Comparison of ENCODE assay signal across 9 mouse cellular contexts in the genomic region with DNA sequence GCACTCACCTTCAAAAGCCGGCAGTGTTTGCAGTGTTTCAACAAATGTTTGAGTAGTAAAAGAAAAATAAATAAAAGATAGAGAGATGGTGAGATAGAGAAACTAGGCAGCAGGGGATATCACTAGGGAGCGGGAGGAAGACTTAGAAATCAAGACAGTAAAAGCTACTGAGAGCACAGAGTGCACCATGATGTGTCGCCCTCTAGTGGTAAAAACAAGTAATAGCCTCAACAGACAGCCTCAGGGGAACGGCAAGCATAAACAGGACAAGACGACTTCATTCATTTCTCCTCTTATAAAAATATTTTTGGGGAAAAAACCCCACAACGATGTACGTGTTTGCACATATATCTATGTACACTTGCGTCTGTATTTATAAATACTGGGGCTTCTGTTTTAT.
A peak's percentile ranks its signal among the peaks of the same experiment; 100 is the strongest.
DNase-seq lines count a peak whose midpoint lies in the region; ATAC-seq and TF ChIP-seq lines count a peak whose summit lies in the region.
"Had no signal": no experiment of that assay in that cellular context is flagged by ENCODE, and none has a peak within 500 bp of the region (broad histone marks: within the 10 kb centered on the region; RNA-seq: fewer than 3 reads in every experiment).

No protein-coding gene starts in this region.

- no peak for TF ChIP-seq POLR2A in spleen, adult 2 months (IDR thresholded peaks at IDR 0.05; ENCODE audit: low read depth, low read length)

- no peaks in the 10 kb centered on the region for H3K4me1 ChIP-seq in forebrain, embryonic 14.5 days (ENCODE audit: control insufficient read depth, insufficient read depth, low read length)
- no peaks in the 10 kb centered on the region for H3K4me1 ChIP-seq in forebrain, embryonic 11.5 days (replicated peaks; ENCODE audit: control insufficient read depth, insufficient read depth, low read length)
- no peaks in the 10 kb centered on the region for H3K4me1 ChIP-seq in spleen, adult 2 months (ENCODE audit: control insufficient read depth, insufficient read depth, insufficient read length)
- H3K4me1 ChIP-seq in stomach, embryonic 14.5 days (ENCODE audit: control insufficient read depth, insufficient read depth, low read length) = no peaks in the 10 kb centered on the region

- no peaks in the 10 kb centered on the region for H3K9me3 ChIP-seq in forebrain, embryonic 14.5 days (replicated peaks; ENCODE audit: control insufficient read depth, low read length)
- H3K9me3 ChIP-seq in forebrain, embryonic 11.5 days (ENCODE audit: control insufficient read depth, low read length) = no peaks in the 10 kb centered on the region
- no peaks in the 10 kb centered on the region for H3K9me3 ChIP-seq in stomach, embryonic 14.5 days (ENCODE audit: control insufficient read depth, low read depth, low read length)

- H3K36me3 ChIP-seq in forebrain, embryonic 14.5 days (ENCODE audit: control insufficient read depth, insufficient read depth, low read length) = no peaks in the 10 kb centered on the region
- H3K36me3 ChIP-seq in forebrain, embryonic 11.5 days (ENCODE audit: control insufficient read depth, insufficient read depth, low read length) = no peaks in the 10 kb centered on the region; the same call in 1 of the 2 replicates
- H3K36me3 ChIP-seq in spleen, adult 2 months (ENCODE audit: control insufficient read depth, insufficient read depth, low read length) = no peaks in the 10 kb centered on the region
- no peaks in the 10 kb centered on the region for H3K36me3 ChIP-seq in stomach, embryonic 14.5 days (ENCODE audit: control insufficient read depth, insufficient read depth, low read length)

- no peaks in the 10 kb centered on the region for H3K27me3 ChIP-seq in forebrain, embryonic 14.5 days (replicated peaks; ENCODE audit: control insufficient read depth, insufficient read depth, low read length)
- no peaks in the 10 kb centered on the region for H3K27me3 ChIP-seq in forebrain, embryonic 11.5 days (ENCODE audit: control insufficient read depth, insufficient read depth, low read length)
- peaks cover 2% of the 10 kb centered on the region; the same call in 1 of the 2 replicates for H3K27me3 ChIP-seq in spleen, adult 2 months (ENCODE audit: control insufficient read depth, insufficient read depth, low read length)
- H3K27me3 ChIP-seq in stomach, embryonic 14.5 days (ENCODE audit: control insufficient read depth, insufficient read depth, low read length) = no peaks in the 10 kb centered on the region

- no peak overlapping the region for H3K4me3 ChIP-seq in forebrain, embryonic 14.5 days (ENCODE audit: low read depth, low read length)
- H3K4me3 ChIP-seq in forebrain, embryonic 11.5 days (ENCODE audit: low read depth, low read length) = no peak overlapping the region
- no peak overlapping the region for H3K4me3 ChIP-seq in spleen, adult 2 months (ENCODE audit: extremely low read depth, insufficient read depth, insufficient read length)
- no peak overlapping the region for H3K4me3 ChIP-seq in stomach, embryonic 14.5 days (ENCODE audit: low read depth, low read length)
- H3K4me3 ChIP-seq: megakaryocyte, embryonic 14.5 days had no signal

- H3K9ac ChIP-seq in forebrain, embryonic 14.5 days (ENCODE audit: low read length) = no peak overlapping the region
- no peak overlapping the region for H3K9ac ChIP-seq in forebrain, embryonic 11.5 days (ENCODE audit: low read length)
- H3K9ac ChIP-seq in stomach, embryonic 14.5 days (replicated peaks; ENCODE audit: low read depth, low read length) = no peak overlapping the region

- TF ChIP-seq CTCF in spleen, adult 2 months (IDR thresholded peaks at IDR 0.05; ENCODE audit: extremely low read depth, insufficient read depth, insufficient read length, insufficient replicate concordance) = peak; percentile 22; the same call in 1 of the 2 replicates

- peak; percentile 71 for DNase-seq in forebrain, embryonic 14.5 days (ENCODE audit: low spot score)
- DNase-seq in forebrain, embryonic 11.5 days (ENCODE audit: low spot score) = no peak
- no peak for DNase-seq in spleen, adult 2 months (ENCODE audit: low read depth in 1 of 2, low spot score in 2 of 2)
- no peak for DNase-seq in spleen, adult 12 weeks (ENCODE audit: low spot score)
- peak; percentile 12 for DNase-seq in hindlimb bud, embryonic 11.5 days (ENCODE audit: extremely low spot score, low read depth, low spot score)
- DNase-seq in urinary bladder, postnatal 14 days (ENCODE audit: low spot score) = no peak
- DNase-seq in gastrocnemius, postnatal 4 days (ENCODE audit: low spot score in 2 of 2) = no peak

- no peak overlapping the region for H3K27ac ChIP-seq in forebrain, embryonic 14.5 days (ENCODE audit: low read depth, low read length)
- no peak overlapping the region for H3K27ac ChIP-seq in forebrain, embryonic 11.5 days (ENCODE audit: low read depth, low read length)
- no peak overlapping the region for H3K27ac ChIP-seq in spleen, adult 2 months (ENCODE audit: insufficient read depth, low read length)
- H3K27ac ChIP-seq in stomach, embryonic 14.5 days (ENCODE audit: low read length) = no peak overlapping the region

- no peak overlapping the region for H3K4me2 ChIP-seq in forebrain, embryonic 14.5 days (ENCODE audit: low read length)
- H3K4me2 ChIP-seq in forebrain, embryonic 11.5 days (ENCODE audit: low read depth, low read length, severe bottlenecking) = no peak overlapping the region
- H3K4me2 ChIP-seq in stomach, embryonic 14.5 days (replicated peaks; ENCODE audit: low read depth, low read length) = 0 out of 2 replicates have a peak overlapping the region, but pooled peaks have one; percentile 6

- 29% methylated on average over 8 of the region's 8 CpGs for WGBS in forebrain, embryonic 14.5 days
- WGBS in forebrain, embryonic 11.5 days = 25% methylated on average over 8 of the region's 8 CpGs
- WGBS in spleen, adult 2 months = 23% methylated on average over 8 of the region's 8 CpGs
- WGBS in stomach, embryonic 14.5 days = 18% methylated on average over 8 of the region's 8 CpGs

- ATAC-seq in forebrain, embryonic 14.5 days = peak; percentile 50; the same call in 1 of the 2 replicates
- ATAC-seq in forebrain, embryonic 11.5 days (replicated peaks; ENCODE audit: low FRiP score) = no peak
- no peak for ATAC-seq in stomach, embryonic 14.5 days (ENCODE audit: insufficient number of reproducible peaks, insufficient read depth, low FRiP score, low read depth)

Comparison
In these comparisons a context has a peak if more than half of its experiments do, and no peak if none do; other contexts are left out.
1. DNase-seq: peak in forebrain, embryonic 14.5 days (single experiment) and hindlimb bud, embryonic 11.5 days (single experiment); none in forebrain, embryonic 11.5 days (single experiment), spleen, adult 2 months (0 of 2), spleen, adult 12 weeks (single experiment), urinary bladder, postnatal 14 days (single experiment) and gastrocnemius, postnatal 4 days (0 of 2).